Mouse (Mus musculus) cortical plate, adult 2 months (tissue): ENCODE data around the gene Arvcf.

Experiments used
- CTCF ChIP-seq: fragments of 200-500 bp; IDR thresholded peaks from 2 replicates; pipeline ENCODE4 v1.5.1; 2011; ENCODE audit warnings: mild to moderate bottlenecking, control low read depth, low read length; ENCODE audit not compliant: insufficient read depth; ENCODE audit errors: extremely low read depth
- POLR2A ChIP-seq: fragments of 200-500 bp; IDR thresholded peaks from 2 replicates; pipeline ENCODE4 v1.6.1; 2011; ENCODE audit warnings: mild to moderate bottlenecking, low read length, control low read depth; ENCODE audit not compliant: insufficient read depth; ENCODE audit errors: extremely low read depth

GRCm38 (mm10) chr16:18379338-18380001 lies 31.5 kb downstream of the Arvcf start:
- no peak for TF ChIP-seq CTCF
- no peak for TF ChIP-seq POLR2A
